ENCODE assay signal across 10 mouse cellular contexts in the genomic region with DNA sequence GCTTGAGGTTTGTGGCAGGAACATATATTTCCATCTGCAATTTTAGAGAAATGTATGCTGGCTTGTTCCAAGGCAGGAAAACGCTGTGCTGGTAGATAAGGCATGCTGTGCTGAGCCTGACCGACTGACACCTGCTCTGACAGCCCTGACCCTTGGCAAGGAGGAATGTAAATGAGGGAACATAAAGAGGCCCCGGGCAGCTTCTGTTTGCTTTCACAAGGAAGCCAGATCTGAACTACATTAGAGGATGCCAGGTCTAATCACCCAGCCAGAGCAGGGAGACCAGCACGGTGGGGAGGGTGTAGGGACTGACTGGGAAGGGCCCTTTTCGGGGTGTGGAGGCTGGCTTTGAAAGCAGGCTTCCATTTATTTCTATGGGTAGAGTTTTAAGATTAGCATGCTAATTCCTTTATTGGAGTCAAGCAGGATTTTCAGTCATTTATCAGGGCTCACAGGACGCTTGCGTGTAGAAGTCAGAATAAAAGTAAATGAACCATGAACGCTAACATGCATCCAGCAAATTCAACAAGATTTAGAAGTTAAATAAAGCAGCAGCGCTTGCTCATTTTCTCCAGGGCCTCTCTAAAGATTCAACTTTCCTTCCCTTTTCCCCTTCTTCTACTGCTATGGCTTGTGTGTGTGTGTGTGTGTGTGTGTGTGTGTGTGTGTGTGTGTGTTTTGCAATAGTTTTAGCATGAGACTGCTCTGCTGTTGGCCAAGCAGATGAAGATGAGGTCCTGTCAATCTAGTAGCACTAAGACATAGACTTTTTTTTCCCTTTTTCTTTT. TPM values are rescaled to one million over a fixed set of nuclear protein-coding genes. Genes with fewer than 3 reads are reported as not detected.
DNase-seq lines count a peak whose midpoint lies in the region; ATAC-seq lines count a peak whose summit lies in the region.
"Had no signal": no experiment of that assay in that cellular context is flagged by ENCODE, and none has a peak within 500 bp of the region (broad histone marks: within the 10 kb centered on the region; RNA-seq: fewer than 3 reads in every experiment).

No protein-coding gene starts in this region.

- H3K9ac ChIP-seq in forebrain, embryonic 15.5 days (replicated peaks) = no peak overlapping the region
- H3K9ac ChIP-seq in kidney, embryonic 16.5 days (replicated peaks; ENCODE audit: low read length) = no peak overlapping the region
- H3K9ac ChIP-seq in neural tube, embryonic 13.5 days = no peak overlapping the region

- H3K36me3 ChIP-seq in forebrain, embryonic 15.5 days = no peaks in the 10 kb centered on the region
- no peaks in the 10 kb centered on the region for H3K36me3 ChIP-seq in kidney, embryonic 16.5 days (ENCODE audit: insufficient read depth, low read length)
- no peaks in the 10 kb centered on the region for H3K36me3 ChIP-seq in neural tube, embryonic 13.5 days

- H3K4me3 ChIP-seq in forebrain, embryonic 15.5 days = no peak overlapping the region
- H3K4me3 ChIP-seq in kidney, embryonic 16.5 days (ENCODE audit: low read length) = no peak overlapping the region
- no peak overlapping the region for H3K4me3 ChIP-seq in neural tube, embryonic 13.5 days

- H3K4me1 ChIP-seq in forebrain, embryonic 15.5 days = peaks cover 19% of the 10 kb centered on the region
- peaks cover 21% of the 10 kb centered on the region for H3K4me1 ChIP-seq in kidney, embryonic 16.5 days (ENCODE audit: insufficient read depth, low read length)
- H3K4me1 ChIP-seq in neural tube, embryonic 13.5 days (replicated peaks) = peaks cover 29% of the 10 kb centered on the region

- H3K4me2 ChIP-seq in forebrain, embryonic 15.5 days (replicated peaks) = no peak overlapping the region
- no peak overlapping the region for H3K4me2 ChIP-seq in kidney, embryonic 16.5 days (replicated peaks; ENCODE audit: low read depth, low read length)
- no peak overlapping the region for H3K4me2 ChIP-seq in neural tube, embryonic 13.5 days

- no peaks in the 10 kb centered on the region for H3K9me3 ChIP-seq in forebrain, embryonic 15.5 days
- no peaks in the 10 kb centered on the region for H3K9me3 ChIP-seq in kidney, embryonic 16.5 days (ENCODE audit: low read length)
- H3K9me3 ChIP-seq in neural tube, embryonic 13.5 days = no peaks in the 10 kb centered on the region

- peak; percentile 71 for ATAC-seq in forebrain, embryonic 15.5 days (replicated peaks)
- peak; percentile 84 for ATAC-seq in kidney, embryonic 16.5 days (ENCODE audit: low FRiP score, low TSS enrichment)
- ATAC-seq in neural tube, embryonic 13.5 days (ENCODE audit: low read depth) = peak; percentile 62

- H3K27me3 ChIP-seq in forebrain, embryonic 15.5 days = no peaks in the 10 kb centered on the region
- H3K27me3 ChIP-seq in kidney, embryonic 16.5 days (ENCODE audit: insufficient read depth, low read length) = no peaks in the 10 kb centered on the region
- no peaks in the 10 kb centered on the region for H3K27me3 ChIP-seq in neural tube, embryonic 13.5 days

- 16% methylated on average over 9 of the region's 9 CpGs for WGBS in forebrain, embryonic 15.5 days
- WGBS in kidney, embryonic 16.5 days = 18% methylated on average over 9 of the region's 9 CpGs
- 12% methylated on average over 9 of the region's 9 CpGs for WGBS in neural tube, embryonic 13.5 days

- intact Hi-C loops in left cerebral cortex, postnatal 4 days (cut with DNase I) = no loop called here

- 0 out of 2 replicates have a peak overlapping the region, but pooled peaks have one; percentile 19 for H3K27ac ChIP-seq in forebrain, embryonic 15.5 days (replicated peaks)
- peak overlapping the region; percentile 79 for H3K27ac ChIP-seq in kidney, embryonic 16.5 days (ENCODE audit: low read length)
- peak overlapping the region; percentile 64 for H3K27ac ChIP-seq in neural tube, embryonic 13.5 days (replicated peaks)

- peak; percentile 16 for DNase-seq in left cerebral cortex, postnatal 4 days
- no peak for DNase-seq in left cerebral cortex, adult 8-10 months (ENCODE audit: low spot score in 2 of 2)
- DNase-seq in ovary, adult 18-20 months (ENCODE audit: low spot score) = no peak
- no peak for DNase-seq in cerebellum, postnatal 4 days (ENCODE audit: low spot score in 2 of 2)
- no peak for DNase-seq in frontal cortex, adult 2 months (ENCODE audit: extremely low spot score in 1 of 2, low spot score in 1 of 2)
- DNase-seq: cerebellum, adult 11-12 months; layer of hippocampus, postnatal 36 days had no signal

RNA-seq across cellular contexts. Expression of a gene that starts 34.3 kb away (rescaled TPM):
- total RNA-seq in left cerebral cortex, postnatal 4 days (2021) = 10 to 100 TPM; 19.8 to 26.0 TPM
- total RNA-seq in left cerebral cortex, adult 8-10 months (2022) = 10 to 100 TPM; 20.0 to 33.1 (median 22.1) TPM
- 12.7 and 14.6 TPM in 2 replicates for polyA plus RNA-seq in forebrain, embryonic 15.5 days (2015; fragmentation: Nextera tagmentation; extraction: Ambion mirVana)
- polyA plus RNA-seq in kidney, embryonic 16.5 days (2015; fragmentation: Nextera tagmentation; extraction: Ambion mirVana) = 12.5 and 14.1 TPM in 2 replicates
- 5.9 and 6.4 TPM in 2 replicates for polyA plus RNA-seq in neural tube, embryonic 13.5 days (2015; fragmentation: Nextera tagmentation; extraction: Ambion mirVana)
- polyA plus RNA-seq in frontal cortex, adult 2 months (2012; rRNA removed) = 14.7 and 14.9 TPM in 2 replicates

Comparison
In these comparisons a context has a peak if more than half of its experiments do, and no peak if none do; other contexts are left out.
1. H3K27ac ChIP-seq: peak in every context shown above with its lines; median percentile 79 in kidney, embryonic 16.5 days; 64 in neural tube, embryonic 13.5 days; 19 in forebrain, embryonic 15.5 days.